Mouse (Mus musculus) right cerebral cortex, postnatal 14 days (tissue): ENCODE results near the gene Slc1a5.
A peak's percentile ranks its signal among the peaks of the same experiment; 100 is the strongest.

Experiments used
- DNase-seq: peaks from one replicate; pipeline ENCODE4 v3.0.0; 2022

Slc1a5 gene

DNA sequence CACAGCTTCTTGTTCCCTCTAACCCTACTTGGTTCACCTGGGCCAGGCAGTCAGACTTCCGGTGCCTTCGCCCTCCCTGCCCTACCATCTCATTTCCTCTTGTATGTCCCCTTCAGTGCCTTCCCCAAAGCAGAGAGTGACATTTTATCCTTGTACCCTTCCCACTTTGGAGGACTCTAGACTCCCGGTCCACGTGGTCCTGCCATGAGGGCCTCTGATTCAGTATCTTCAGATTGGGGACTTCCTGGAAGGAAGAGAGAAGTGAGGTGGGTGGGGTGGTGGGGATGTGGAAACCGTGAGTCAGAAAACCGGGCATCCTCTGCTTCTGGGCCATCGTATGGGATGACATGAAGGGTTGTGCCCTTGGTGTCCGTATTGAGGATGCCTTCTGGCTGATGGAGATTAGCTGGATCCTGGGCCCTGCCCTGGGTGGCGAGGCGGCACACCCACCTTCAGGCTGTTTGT lies 2.1 kb downstream of the Slc1a5 start:
- no peak for DNase-seq

DNA sequence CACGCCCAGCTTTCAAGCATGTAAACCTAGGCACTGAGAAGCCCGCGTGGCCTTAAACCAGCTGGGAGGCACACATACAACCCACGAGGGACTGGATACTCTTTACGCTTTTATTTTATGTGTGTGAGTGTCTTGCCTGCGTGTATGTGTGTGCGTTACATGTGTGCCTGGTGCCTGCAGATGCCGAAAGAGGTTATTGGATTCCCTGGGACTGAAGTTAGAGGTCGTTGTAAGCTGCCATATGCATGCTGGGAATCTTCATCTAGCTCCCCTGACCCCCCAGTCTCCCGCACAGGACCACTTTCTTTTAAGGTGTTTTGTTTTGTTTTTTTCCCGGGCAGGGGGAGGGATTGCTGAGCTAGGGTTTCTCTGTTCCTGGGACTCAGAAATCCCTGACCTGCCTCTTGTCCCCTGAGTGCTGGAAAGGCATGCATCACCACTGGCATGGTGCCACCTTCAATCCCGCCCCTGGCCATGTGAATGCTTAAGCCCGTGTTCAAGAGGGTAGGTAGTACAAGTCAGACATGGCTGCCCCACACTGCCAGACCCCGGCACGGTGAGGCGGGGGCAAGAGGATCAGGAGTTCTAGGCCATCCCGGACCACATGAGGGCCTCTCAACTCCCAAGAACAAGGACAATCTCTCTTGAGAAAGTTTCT lies 2.7 kb downstream of the Slc1a5 start:
- no peak for DNase-seq

DNA sequence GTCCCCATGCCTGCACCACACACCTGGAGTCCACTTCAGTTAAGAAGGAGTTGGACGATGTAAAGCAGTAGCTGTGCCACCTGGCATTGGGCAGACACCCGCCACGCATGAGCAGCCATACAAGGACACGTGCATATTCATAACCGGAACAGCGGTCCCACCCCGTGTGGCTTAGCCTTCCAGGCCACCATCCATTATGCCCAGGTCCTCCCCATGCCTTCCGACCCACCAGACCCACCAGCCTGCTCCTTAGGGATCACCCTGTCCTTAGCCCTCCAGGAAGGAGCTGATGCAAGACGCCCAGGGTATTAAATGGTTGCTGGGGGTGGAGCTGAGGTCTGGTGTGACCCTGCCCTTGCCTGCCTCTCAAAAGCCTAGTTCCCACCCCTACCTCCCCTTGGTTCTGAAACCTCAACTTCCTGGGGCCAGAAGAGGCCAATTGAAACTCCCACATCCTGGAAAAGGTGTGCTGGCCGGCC lies 3.4 kb downstream of the Slc1a5 start:
- DNase-seq: no peak

DNA sequence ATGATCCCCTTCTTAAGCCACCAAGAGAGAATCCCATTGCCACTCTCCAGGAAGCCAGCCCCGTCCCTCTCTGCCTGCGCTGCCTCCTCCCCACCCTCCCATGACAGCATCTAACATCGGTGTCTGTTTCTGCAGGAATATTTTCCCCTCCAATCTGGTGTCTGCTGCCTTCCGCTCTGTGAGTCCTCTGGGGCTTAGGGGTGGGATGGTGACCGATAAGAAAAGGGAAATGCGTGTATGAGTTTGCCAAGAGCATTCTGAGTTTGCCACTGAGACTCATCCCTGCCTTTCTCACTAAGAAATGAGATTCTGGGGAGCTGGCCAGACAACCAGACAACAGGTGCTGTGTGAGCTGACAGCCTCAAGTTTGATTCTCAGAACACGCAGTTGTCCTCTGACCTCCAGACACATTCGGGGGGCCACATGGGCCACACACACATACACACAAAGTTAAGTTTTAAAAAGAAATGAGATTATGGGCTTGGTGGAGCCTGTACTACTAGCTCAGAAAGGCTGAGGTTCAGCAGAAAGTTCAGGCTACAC lies 4.5 kb downstream of the Slc1a5 start:
- no peak for DNase-seq

DNA sequence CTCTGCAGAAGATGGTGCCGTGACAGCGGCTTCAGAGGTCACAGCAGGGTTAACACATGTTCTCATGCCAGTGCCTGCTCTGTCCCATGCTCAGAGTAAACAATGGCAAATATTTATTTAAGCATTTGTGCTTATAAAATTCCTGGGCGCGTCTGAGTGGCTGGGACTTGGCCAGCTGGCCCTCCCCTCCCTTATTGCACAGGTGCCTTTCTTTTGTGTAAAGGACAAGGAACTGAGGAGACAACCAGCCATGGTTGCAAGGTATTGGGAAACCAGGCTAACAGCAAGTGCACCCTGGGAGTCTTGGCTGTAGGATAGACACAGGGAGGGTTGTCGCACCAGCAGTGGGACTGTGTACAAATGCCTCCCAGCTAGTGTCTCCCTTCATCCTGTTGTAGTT lies 11.2 kb downstream of the Slc1a5 start:
- no peak for DNase-seq

DNA sequence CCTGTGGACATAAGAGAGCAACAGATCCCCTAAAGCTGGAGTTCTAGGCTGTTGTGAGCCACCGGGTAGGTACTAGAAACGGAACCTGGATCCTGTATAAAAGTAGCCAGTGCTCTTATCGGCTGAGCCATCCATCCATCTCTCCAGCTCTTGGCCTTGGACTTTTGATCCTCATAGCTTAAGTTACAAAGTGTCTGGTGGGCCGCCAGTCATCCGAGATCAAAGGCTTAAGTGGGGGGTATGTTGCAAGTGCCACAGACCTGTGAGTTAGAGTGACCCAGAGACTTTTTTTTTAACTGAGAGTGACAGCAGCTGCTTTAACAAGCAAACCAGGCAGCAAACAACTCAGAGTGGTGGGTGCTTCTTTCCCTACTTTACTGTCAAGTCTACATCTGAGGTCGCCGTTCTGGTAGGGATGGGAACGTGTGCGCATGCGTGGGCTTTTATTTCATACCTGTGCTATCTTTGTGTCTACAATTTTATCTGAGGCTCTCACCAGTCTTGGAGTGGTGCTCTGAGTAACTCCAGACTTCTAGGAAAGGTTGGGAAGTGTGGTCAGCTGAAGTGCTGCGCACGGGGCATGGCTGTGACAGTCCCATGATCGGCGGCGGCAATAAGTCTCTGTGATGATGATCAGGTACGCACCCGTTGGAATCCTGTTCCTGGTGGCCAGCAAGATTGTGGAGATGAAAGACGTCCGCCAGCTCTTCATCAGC lies 12.0 kb downstream of the Slc1a5 start:
- no peak for DNase-seq

DNA sequence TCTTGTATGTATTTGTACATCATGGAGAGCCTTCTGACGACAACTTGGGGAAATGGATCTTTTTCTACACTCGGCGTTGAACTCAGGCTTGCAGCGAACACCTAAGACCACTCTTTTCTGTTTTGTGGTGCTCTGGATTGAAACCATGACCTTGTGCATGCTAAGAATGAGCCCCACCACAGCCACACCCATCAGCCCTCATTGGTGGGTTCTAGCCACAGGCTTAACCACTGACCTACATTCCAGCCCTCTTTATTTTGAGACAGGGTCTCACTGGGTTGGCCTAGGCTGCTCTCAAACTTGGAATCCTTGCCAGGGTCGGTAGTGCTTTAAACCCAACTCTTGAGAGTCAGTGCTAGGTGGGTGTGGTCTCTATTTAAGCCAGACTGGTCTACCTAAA lies 13.7 kb downstream of the Slc1a5 start:
- no peak for DNase-seq

DNA sequence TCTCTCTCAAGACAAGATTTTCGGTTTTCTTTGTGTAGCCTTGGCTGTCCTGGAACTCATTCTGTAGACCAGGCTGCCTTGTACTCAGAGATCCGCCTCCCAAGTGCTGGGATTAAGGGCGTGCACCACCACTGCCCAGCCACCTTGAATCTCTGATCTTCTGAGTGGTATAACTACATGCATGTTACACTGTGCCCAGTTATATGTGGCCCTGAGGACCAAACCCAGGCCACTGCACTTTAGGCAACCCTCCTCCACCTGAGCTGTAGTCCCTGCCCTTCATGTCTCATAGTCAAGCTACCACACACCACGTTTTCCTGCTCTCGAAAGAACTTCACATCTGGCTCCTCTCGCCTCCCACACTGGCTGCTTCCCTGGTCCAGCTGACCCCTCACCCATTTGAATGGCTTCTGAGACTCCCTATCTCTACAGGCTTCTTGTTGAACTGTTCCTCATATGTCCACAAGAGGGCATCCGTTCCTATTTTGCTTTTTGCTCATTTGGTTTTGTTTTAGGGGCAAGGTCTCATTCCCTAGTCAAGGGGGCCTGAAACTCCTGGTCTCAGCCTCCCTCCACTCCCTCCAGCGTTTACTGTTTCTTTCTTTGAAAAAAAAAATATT lies 23.4 kb downstream of the Slc1a5 start:
- no peak for DNase-seq

DNA sequence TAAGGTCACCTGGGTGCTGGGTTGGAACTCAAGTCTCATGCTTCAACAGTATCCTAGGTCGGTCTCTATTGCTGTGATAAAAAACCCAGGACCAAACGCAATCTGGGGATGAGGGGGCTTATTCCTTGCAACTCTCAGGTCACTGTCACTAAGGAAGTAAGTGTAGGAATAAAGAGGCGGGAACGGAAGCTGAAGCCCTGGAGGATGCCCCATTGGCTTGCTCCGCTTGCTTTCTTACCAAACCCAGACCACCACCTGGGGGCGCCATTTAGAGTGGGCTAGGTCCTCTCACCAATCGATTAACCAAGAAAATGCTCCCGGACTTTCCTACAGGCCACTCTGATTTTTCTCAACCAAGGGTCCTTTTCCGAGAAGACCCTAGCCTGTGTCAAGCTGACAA lies 26.8 kb downstream of the Slc1a5 start:
- no peak for DNase-seq

DNA sequence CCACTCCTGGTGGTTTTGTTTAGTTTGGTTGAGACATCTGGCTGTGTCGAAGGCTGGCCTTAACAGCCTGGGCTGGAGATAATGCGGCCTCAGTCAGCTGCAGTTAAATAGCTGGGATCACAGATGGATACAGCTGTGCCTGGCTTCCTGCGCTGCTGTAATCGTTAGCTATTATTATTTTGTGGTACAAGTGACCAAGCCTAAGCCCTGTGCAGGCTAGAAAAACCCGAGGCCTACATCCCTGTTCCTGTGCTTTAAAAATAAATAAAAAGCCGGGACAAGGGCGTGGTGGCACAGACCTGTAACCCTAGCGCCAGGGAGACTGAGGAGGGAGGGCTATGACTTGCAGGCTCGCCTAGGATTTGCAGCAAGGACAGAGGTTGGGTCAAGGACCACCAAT lies 27.5 kb downstream of the Slc1a5 start:
- DNase-seq: no peak

DNA sequence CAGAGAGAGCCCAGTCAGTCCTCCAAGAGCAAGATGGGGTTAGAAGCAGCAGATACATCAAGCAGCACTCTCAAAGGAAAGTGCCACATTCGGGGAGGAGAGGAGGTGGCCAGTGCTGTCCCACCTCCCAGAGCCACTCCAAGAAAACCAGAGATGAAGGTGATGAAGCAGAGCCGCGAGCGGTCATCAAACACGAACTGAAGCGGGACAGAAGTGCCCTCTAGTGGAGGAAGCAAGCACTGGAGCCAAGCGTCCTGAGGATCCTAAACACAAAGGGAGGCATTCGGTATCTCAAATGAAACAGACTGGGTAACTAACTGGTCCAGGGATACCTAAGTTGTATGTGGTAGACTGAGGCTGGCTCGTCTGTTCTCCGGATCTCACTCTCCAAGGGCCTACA lies 28.6 kb downstream of the Slc1a5 start:
- DNase-seq: peak; percentile 69

DNA sequence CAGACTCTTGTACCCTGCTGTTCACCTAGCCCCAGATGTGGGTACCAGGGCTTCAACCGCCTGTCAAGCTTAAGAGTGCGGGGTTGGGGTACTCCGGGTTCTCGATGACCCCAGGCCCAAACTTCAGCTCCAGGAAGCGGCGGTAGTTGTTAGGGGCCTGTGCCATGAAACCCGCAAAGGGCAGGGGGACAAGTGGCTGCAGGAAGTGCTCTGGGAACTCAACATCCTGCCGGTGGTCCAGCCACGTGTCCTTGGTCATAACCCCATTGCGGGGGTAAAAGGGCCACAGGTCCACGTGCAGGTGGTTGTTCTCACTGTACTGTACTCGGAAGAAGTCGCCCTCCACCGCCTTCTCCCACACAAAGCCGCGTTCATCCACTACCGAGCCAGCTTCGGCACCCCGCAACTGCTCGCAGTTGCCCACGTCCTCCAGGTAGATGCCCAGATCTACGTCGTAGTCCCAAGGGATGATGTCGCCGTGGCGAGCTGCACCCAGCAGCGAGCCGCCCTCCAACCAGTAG lies 29.3 kb downstream of the Slc1a5 start:
- DNase-seq: no peak

DNA sequence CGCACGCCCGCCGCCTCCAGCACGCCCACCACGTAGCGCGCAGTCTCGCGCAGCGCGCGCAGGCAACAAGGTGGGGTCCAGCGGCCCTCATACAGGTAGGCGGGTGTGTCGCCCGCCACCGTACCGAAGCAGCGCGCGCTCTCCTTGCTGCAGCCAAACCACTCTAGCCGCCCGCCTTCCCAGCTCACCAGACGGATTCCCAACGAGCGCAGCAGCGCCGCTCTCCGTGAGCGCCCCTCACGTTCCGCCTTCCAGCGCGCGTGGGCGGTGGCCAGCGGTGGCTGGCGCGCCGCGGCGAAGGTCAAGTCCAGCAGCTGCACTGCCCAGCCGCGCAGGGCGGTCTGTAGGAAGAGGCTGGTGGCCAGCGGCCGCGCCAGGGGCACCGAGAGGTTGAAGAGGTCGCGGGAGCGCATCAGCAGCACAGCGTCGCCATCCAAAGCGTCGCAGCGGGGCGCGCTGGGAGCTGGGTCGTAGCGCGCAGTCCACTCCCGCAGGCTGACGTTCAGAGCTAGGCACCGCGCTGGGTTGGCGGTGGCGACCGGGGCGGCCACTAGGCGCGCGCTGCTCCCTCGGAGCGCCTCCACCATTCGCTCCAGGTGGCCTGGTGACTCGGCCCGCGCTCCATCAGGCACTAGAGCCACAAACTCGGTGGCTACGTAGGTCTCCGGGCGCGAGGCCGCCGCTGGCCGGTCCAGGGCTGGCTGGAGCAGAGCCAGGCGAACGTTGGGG lies 29.9 kb downstream of the Slc1a5 start:
- peak; percentile 67 for DNase-seq

DNA sequence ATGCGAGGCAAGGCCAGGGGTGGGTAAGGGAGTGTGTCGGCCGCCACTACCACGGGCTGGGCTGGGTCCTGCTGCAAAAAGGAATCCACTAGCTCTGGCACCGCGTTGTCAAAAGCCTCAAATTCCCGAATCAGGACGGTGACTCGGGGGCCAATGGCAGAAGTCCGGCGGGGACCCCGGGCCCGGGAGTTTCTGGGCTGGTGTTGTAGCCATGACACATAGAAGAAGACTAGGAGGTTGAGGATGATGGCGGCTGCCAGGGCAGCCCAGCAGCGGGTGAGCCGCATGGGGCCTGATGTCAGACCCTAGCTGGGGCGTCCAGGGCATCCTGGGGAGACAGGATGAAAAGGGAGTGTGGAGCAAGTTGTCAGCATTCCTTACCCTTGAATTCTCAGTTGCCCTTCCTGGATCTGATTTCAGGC lies 30.5 kb downstream of the Slc1a5 start:
- DNase-seq: no peak

DNA sequence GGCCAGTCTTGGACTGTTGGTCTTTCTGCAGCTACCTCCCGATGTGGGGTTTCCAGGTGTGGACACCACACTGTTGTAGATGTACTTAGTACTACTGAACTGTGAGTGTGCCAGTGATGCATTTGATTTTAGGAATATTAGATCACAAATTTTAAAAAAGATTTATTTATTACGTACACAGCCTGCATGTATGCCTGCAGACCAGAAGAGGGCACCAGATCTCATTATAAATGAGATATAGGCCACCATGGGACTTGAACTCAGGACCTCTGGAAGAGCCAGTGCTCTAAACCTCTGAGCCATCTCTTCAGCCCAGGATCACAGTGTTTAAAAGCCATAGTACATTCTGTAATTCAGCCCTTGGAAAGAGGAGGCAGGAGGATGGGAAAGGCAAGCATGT lies 31.4 kb downstream of the Slc1a5 start:
- no peak for DNase-seq

DNA sequence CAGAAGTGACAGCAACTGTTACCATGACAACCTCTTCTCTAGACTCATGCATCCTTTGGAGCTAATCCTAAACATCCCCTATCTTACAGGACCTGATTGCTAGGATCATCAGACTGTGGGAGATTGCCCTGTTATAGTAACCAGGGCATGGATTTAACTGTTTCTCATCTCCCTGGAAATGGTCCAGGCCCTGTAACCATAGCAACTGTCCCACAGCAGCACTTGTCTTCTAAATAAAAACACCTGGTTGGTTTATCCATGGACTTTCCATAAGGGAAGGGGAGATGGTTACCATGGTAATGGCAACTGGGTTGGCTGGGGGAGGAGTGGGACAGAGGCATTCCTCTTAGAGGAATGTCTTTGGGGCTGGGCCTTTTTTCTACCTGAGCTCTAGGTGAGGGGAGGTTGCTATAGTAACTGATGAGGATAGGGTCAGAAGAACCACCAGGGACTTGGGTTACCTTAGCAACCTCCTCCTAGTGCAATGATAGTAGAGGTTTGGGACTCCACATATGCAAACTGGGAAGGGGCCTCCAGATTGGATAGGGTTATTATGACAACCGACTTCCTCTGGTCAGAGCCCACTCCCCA lies 34.3 kb downstream of the Slc1a5 start, which contains the start of gene Strn4:
TSS of gene Strn4 (plus strand) at position 539 of the 591 bp plus-strand sequence.
- peak; percentile 63 for DNase-seq

DNA sequence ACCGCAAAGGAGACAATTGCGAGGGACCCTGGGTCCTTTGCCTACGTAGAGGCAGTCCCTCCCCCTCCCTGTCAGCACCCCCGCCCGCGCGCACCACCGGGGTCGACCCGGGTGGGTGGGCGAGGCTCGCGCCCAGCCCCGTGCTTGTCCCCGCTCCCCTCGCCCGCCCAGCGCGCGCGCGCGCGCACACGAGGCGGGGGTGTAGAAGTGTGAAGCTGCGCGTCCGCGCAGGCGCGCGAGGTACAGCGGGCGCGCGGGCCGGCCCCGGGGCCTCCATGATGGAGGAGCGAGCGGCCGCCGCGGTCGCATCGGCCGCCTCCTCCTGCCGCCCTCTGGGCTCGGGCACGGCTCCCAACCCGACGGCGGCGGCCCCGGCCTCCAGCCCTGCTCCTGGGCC lies 34.9 kb downstream of the Slc1a5 start:
- DNase-seq: peak; percentile 77

DNA sequence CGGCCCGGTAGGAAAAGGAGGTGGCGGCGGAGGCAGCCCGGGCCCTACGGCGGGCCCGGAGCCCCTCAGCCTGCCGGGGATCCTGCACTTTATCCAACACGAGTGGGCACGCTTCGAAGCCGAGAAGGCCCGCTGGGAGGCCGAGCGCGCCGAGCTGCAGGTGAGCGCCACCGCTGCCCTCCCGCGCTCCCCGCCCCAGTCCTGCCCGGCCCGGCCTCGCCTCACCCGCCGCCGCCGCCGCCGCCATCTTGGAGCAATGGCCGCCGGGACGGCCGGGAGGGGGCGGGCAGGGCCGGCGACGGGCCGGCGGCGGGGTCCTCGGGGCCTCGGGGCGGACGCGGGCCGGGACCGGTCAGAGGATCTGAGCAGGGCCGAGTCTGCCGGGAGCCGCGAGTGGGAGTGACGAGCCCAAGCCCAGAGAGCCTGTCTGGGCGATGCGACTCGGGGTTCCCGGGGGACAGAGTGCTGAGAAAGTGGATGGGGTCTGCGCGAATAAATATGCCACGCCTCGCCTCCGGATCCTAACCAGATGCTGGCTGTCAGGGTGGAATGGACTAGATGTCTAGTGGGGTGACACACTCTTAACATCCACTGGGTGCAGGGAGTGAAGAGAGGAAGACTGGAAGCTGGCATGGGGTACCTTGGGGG lies 35.5 kb downstream of the Slc1a5 start, which contains the start of gene Fkrp:
TSS of gene Fkrp (minus strand) at position 258 of the 648 bp plus-strand sequence.
- DNase-seq: peak; percentile 54

DNA sequence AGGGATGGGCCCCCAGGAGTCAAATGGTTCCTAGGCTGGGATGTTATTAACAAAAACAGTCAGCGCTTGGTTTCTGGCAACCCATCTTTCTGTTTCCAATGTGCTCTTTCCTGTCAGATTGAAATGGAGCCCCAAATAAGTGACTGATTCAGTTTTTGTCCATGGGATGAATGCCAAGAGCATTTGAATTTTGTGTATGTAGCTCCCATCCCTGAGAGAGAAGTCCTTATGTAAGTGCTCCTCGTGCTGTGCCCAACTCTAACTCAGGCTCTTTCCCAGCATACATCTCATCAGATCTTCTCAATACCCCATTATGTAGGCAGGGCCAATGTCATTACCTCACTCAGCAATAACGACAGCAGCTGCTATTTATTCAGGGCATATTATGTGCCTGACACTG lies 36.6 kb downstream of the Slc1a5 start:
- no peak for DNase-seq

DNA sequence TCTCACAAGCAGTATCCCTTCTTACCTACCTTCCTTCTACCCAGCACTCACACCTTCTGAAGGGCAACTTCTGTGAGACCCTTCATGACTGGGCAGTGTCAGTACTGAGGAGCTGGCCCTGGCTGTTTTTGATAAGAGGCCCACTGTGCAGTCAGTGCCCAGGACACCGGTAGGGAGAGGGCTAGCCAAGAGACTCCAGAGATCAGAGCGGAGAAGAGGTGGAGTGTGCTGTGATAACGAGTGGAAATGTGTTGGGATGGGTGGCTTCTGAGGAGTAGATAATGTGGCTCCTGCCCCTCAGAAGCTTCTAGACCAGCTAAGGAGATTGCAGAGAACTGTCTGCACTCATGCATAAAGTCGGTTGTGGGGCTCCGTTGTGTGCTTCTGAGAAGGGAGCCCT lies 38.7 kb downstream of the Slc1a5 start:
- no peak for DNase-seq

DNA sequence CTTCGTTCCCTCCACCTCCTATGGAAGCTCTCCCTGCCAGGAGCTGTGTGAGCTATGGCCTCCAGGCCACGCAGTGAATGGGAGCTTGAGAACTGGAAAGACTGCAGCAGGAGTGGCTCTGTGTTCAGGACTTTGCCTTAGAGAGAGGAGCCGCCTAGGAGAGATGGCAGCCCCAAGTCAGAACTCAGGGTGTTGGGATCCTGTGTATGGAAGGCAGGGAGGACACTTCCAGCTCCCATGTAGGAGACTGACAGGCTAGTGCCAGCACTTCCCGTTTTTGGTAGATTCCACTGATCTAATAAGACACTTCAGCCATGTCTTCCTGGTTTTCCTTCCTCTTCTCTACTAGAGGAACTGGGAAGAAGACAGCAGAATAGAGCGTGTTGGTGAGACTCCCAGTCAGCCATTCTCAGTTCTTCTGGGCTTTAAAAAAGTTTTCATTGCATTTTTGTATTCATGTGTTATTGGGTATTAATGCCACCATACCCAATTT lies 39.2 kb downstream of the Slc1a5 start:
- DNase-seq: no peak

DNA sequence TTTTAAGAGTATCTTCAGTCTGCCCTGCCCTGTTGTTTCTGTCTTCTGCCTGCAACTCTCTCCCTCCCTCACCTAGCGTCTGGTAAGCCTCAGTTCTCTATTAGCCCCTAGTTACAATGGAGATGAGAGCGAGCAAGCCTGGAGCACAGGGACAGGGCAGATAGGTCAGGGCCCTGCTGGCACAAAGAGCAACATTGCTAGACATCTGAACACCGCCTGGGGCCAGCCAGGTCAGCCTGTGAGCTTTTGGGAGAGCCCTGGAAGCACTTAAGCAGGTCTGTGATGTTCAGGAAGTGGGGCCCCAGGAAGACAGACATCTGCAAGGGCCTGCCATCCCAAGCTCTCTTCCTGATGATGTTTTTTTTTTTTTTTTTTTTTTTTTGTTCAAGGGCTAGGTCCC lies 40.0 kb downstream of the Slc1a5 start:
- no peak for DNase-seq
